Mouse (Mus musculus): Measurements from ENCODE around the gene Reep3. TPM values are rescaled to one million over a fixed set of nuclear protein-coding genes. Genes with fewer than 3 reads are reported as not detected.
A peak's percentile ranks its signal among the peaks of the same experiment; 100 is the strongest.

The Reep3 gene
- total and polyA plus RNA-seq, 3 experiments, result 21.8 to 23.3 (median 23.2) TPM

DNA sequence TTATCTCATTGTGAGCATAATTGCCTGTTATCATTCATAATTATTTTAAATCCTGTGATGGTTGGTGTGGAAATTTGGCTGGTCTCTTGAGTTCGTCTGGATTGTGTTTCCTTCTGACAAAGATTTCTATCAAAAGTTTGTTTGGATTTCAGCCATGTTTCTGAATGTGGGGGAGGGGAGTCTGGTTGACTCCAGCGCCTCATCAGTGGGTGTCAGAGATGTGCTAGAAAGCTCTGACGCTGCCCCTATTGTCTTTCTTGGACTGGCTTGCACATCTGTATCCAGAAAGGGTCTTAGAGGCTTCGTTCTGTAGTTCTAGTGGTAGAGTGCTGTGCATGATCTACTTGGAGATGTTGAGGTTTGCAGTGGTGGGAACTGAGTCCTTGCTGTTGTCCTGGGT, 23.4 kb upstream of the Reep3 start:
- in situ Hi-C loops (cut with MboI; ENCODE audit: low pct_ligation_motif_present, low pct_unique_long_range_greater_than_20kb, low sequenced_read_pairs), result no loop called here
- H3K27ac ChIP-seq (ENCODE audit: insufficient read depth, low read depth), result no peak overlapping the region
- no peak overlapping the region for H3K9ac ChIP-seq (ENCODE audit: insufficient read depth, low read depth)
- TF ChIP-seq POLR2A (IDR thresholded peaks at IDR 0.05; ENCODE audit: low read depth, low read length), result no peak
- TF ChIP-seq NRF1 (IDR thresholded peaks at IDR 0.05; ENCODE audit: low read depth, low read length), result no peak
- no peak for TF ChIP-seq E2F4 (IDR thresholded peaks at IDR 0.05; ENCODE audit: insufficient replicate concordance, low read depth, low read length)
- no peak for TF ChIP-seq HCFC1 (IDR thresholded peaks at IDR 0.05; ENCODE audit: low read depth, low read length)
- no peak for TF ChIP-seq ELF1 (IDR thresholded peaks at IDR 0.05; ENCODE audit: low read depth, low read length)
- TF ChIP-seq ZMIZ1 (IDR thresholded peaks at IDR 0.05; ENCODE audit: low read depth, low read length), result no peak
- no peak for TF ChIP-seq UBTF (IDR thresholded peaks at IDR 0.05; ENCODE audit: low read depth, low read length)
- TF ChIP-seq POLR2AphosphoS2 (IDR thresholded peaks at IDR 0.05; ENCODE audit: low read depth, low read length), result no peak
- TF ChIP-seq MAX (IDR thresholded peaks at IDR 0.05; ENCODE audit: low read length), result no peak
- no peak for TF ChIP-seq MYC (IDR thresholded peaks at IDR 0.05; ENCODE audit: low read depth, low read length)
- H3K79me2 ChIP-seq (replicated peaks; ENCODE audit: control insufficient read depth, extremely low read depth, insufficient read depth, poor library complexity, severe bottlenecking), result peaks cover 92% of the 10 kb centered on the region
- peaks cover 23 to 86% of the 10 kb centered on the region in 2 experiments for H3K4me1 ChIP-seq (ENCODE audit: control insufficient read depth in 1 of 2, insufficient read depth in 2 of 2)
- H3K36me3 ChIP-seq (replicated peaks in 1 of 2; ENCODE audit: control insufficient read depth in 1 of 2, insufficient read depth in 1 of 2, low read length in 1 of 2), result peaks cover 3 to 38% of the 10 kb centered on the region in 2 experiments
- no peak for DNase-seq (ENCODE audit: extremely low read depth)
- H3K27me3 ChIP-seq (replicated peaks), result no peaks in the 10 kb centered on the region
- no peaks in the 10 kb centered on the region for H3K9me3 ChIP-seq (replicated peaks; ENCODE audit: low read length)
- no peak overlapping the region for H3K4me3 ChIP-seq (replicated peaks in 1 of 3; ENCODE audit: low read depth in 2 of 3, low read length in 2 of 3, poor library complexity in 1 of 3)
- H3K4me2 ChIP-seq (ENCODE audit: insufficient read depth, low read depth, poor library complexity, severe bottlenecking), result no peak overlapping the region
- dilution Hi-C loops (cut with MboI; ENCODE audit: extremely low pct_ligation_motif_present, extremely low pct_unique_long_range_greater_than_20kb, low sequenced_read_pairs), result no loop called here

DNA sequence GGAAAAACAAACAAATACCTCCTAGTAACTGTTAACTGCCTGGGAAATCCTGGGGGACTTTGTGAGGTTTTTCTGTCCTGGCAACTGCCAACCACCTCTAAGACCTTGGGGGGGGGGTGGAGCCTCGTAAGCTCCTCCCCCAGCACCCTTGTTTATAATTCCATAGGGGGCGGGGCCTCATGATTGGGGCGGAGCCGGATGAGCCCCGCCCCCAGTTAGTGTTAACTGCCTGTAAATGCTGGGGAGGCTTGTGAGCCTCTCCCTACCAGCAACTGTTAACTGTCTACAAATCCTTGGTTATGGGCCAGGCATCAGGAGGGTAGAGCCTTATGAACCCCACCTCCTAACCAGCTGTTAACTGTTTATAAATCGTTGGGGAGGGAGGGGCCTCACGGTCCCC, 22.5 kb upstream of the Reep3 start:
- Histone ChIP-seq H3K79me2 (replicated peaks; ENCODE audit: control insufficient read depth, extremely low read depth, insufficient read depth, poor library complexity, severe bottlenecking) (peaks cover 91% of the 10 kb centered on the region), H3K36me3 (replicated peaks in 1 of 2; ENCODE audit: control insufficient read depth in 1 of 2, insufficient read depth in 1 of 2, low read length in 1 of 2) (peaks cover 3 to 32% of the 10 kb centered on the region in 2 experiments), H3K9ac (ENCODE audit: insufficient read depth, low read depth) (no peak overlapping the region), H3K27me3 (replicated peaks) (no peaks in the 10 kb centered on the region), H3K4me1 (ENCODE audit: control insufficient read depth in 1 of 2, insufficient read depth in 2 of 2) (peaks cover 22 to 90% of the 10 kb centered on the region in 2 experiments), H3K4me3 (replicated peaks in 1 of 3; ENCODE audit: low read depth in 2 of 3, low read length in 2 of 3, poor library complexity in 1 of 3) (no peak overlapping the region), H3K4me2 (ENCODE audit: insufficient read depth, low read depth, poor library complexity, severe bottlenecking) (no peak overlapping the region), H3K27ac (ENCODE audit: insufficient read depth, low read depth) (no peak overlapping the region), H3K9me3 (replicated peaks; ENCODE audit: low read length) (no peaks in the 10 kb centered on the region)
- DNase-seq (ENCODE audit: extremely low read depth), result no peak
- in situ Hi-C loops (cut with MboI; ENCODE audit: low pct_ligation_motif_present, low pct_unique_long_range_greater_than_20kb, low sequenced_read_pairs) (no loop called here), dilution Hi-C loops (cut with MboI; ENCODE audit: extremely low pct_ligation_motif_present, extremely low pct_unique_long_range_greater_than_20kb, low sequenced_read_pairs) (no loop called here)
- TF ChIP-seq CTCF (conservative IDR thresholded peaks at IDR 0.05 in 1 of 2, IDR thresholded peaks at IDR 0.05 in 1 of 2; ENCODE audit: low read depth in 2 of 2, low read length in 2 of 2) (no peak), CHD2 (IDR thresholded peaks at IDR 0.05; ENCODE audit: low read length) (no peak), RAD21 (IDR thresholded peaks at IDR 0.05; ENCODE audit: low read depth, low read length) (no peak)

DNA sequence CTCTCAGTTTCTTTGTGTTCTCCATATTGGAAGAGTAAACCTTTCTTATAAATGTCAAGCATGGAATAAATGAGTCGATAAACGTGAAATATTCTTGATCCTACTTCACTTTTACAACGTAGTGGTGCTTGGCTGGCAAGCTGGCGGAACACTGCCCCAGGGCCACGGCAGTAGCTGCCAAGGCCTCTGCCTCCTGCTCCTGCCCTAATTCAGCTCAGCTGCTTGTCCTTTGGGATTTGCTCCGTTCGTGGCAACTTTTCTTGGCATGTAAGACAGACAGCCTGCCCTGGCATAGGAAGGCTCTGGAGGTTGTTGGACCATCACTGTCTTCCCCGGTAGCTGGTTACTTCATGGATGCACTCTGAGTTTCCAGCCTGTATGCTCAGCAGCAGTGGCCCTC, 19.5 kb upstream of the Reep3 start:
- Histone ChIP-seq H3K9me3 (replicated peaks; ENCODE audit: low read length) (no peaks in the 10 kb centered on the region), H3K4me2 (ENCODE audit: insufficient read depth, low read depth, poor library complexity, severe bottlenecking) (peak overlapping the region; percentile 68; the same call in 1 of the 2 replicates), H3K9ac (ENCODE audit: insufficient read depth, low read depth) (peak overlapping the region; percentile 62), H3K4me1 (ENCODE audit: control insufficient read depth in 1 of 2, insufficient read depth in 2 of 2) (peaks cover 22 to 85% of the 10 kb centered on the region in 2 experiments), H3K27ac (ENCODE audit: insufficient read depth, low read depth) (peak overlapping the region; percentile 90), H3K27me3 (replicated peaks) (no peaks in the 10 kb centered on the region), H3K4me3 (replicated peaks in 1 of 3; ENCODE audit: low read depth in 2 of 3, low read length in 2 of 3, poor library complexity in 1 of 3) (peak overlapping the region in 1 of 3 experiments; percentile 18), H3K79me2 (replicated peaks; ENCODE audit: control insufficient read depth, extremely low read depth, insufficient read depth, poor library complexity, severe bottlenecking) (peaks cover 91% of the 10 kb centered on the region), H3K36me3 (replicated peaks in 1 of 2; ENCODE audit: control insufficient read depth in 1 of 2, insufficient read depth in 1 of 2, low read length in 1 of 2) (peaks cover 3 to 34% of the 10 kb centered on the region in 2 experiments)
- DNase-seq (ENCODE audit: extremely low read depth), result no peak
- TF ChIP-seq USF2 (conservative IDR thresholded peaks at IDR 0.05; ENCODE audit: low read depth, low read length) (no peak), JUN (IDR thresholded peaks at IDR 0.05; ENCODE audit: insufficient read depth, low read depth, low read length) (no peak), MEF2A (IDR thresholded peaks at IDR 0.05; ENCODE audit: borderline replicate concordance, low read depth, low read length) (no peak), CHD2 (IDR thresholded peaks at IDR 0.05; ENCODE audit: low read length) (no peak)
- in situ Hi-C loops (cut with MboI; ENCODE audit: low pct_ligation_motif_present, low pct_unique_long_range_greater_than_20kb, low sequenced_read_pairs) (no loop called here), dilution Hi-C loops (cut with MboI; ENCODE audit: extremely low pct_ligation_motif_present, extremely low pct_unique_long_range_greater_than_20kb, low sequenced_read_pairs) (no loop called here)

Data from CH12.LX (cell line).